Mouse (Mus musculus): ENCODE results near the gene Xpo6.
A peak's percentile ranks its signal among the peaks of the same experiment; 100 is the strongest.

The Xpo6 gene

GRCm38 (mm10) chr7:126191471-126191870 lies 8.8 kb downstream of the Xpo6 start:
- no peak for DNase-seq

GRCm38 (mm10) chr7:126189517-126189916 lies 10.8 kb downstream of the Xpo6 start:
- no peak for DNase-seq

DNA sequence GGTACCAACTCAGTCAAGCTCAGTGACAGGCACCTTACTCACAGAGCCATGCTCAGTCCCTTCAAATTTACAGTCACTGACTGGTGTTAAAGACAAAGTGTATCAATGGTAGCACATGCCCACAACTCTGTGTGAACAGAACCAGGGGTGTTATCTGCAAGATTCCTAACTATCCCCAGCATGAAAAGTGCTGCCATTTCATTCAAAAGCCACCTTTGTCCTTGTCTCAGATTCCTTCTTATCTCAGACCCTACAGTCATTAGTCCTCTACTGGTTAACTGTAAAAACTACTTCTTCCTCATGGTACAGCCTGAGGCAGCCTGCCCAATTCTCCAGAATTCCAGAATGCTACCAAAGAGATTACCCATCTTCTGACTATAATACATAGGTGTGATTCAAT lies 14.3 kb downstream of the Xpo6 start:
- DNase-seq = no peak

GRCm38 (mm10) chr7:126183583-126183982 lies 16.7 kb downstream of the Xpo6 start:
- no peak for DNase-seq

DNA sequence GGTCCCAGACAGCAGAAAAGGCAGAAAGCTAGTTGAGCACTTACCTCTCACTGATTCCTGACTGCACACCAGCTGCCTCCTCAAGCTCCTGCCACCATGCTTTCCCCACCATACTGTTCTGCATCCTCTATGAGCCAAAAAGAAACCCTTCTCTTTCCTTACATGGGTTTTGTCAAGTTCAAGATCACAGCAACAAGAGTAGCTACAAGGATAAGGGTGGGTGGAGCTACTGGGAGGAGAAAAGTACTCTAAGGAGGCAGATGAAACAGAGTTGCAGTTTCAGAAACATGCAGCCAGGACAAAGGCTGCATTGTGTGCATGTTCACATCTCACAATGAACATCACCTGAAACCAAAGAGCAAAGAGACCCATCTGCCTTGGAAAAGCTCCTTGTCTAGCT lies 18.8 kb downstream of the Xpo6 start:
- no peak for DNase-seq

DNA sequence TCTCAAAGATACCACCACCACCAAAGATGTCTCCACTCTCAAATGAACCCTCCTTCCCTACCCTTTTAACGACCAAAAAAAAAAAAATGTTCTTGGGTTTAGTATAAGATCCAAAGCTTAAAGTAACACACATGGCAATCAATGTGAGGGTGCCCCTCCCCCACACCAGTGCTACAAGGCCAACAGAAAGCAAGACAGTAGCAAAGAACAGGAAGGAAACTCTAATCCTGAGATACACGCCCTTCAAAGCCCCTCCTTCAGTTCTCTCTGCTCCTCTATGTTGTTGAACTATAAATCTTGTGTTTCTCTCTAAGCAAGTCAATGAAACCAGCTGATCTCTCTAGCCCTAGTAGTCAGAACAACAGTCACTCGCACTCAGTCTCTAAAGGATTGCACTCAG lies 19.3 kb downstream of the Xpo6 start:
- peak; percentile 15 for DNase-seq

GRCm38 (mm10) chr7:126178804-126179203 lies 21.5 kb downstream of the Xpo6 start:
- DNase-seq = no peak

GRCm38 (mm10) chr7:126175999-126176398 lies 24.3 kb downstream of the Xpo6 start:
- DNase-seq = no peak

DNA sequence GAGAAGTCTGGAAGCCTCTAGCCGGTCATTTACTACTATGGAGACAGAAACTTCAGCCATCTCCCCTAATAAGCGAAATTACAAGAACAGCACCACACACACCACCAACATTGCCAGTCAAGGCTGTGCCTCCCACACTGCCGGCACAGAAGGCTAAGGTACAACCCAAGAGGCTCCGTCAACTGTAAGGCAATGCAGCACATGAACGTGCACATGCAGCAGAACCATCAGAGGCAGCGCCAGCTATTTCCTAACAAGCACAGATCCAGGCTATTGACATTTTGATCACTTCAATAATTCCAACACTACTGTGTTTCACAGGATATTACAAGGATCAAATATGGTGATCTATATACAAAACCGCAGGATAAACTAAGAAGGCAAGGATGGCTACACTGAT lies 24.8 kb downstream of the Xpo6 start:
- no peak for DNase-seq

- no peak for DNase-seq
Measured at GRCm38 (mm10) chr7:126174863-126175262, 25.4 kb downstream of the Xpo6 start.

DNA sequence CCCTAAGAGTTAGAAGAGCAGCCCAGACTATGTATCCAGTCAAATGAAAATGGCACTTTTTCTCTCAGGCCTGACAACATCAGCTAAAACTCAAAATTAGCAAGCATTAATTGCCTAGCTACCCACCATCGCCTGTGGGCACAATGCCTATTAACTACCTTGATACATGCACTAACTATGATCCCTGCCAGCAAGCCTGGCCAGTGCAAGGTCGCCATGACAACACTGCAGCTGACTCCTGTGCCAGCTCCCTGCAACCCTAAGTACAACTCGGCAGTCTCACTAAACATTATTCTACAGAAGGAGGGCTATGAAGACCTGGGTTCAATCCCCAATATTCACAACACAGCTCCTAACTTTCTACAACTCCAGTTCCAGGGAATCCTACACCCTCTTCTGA lies 28.3 kb downstream of the Xpo6 start:
- peak; percentile 56 for DNase-seq

DNA sequence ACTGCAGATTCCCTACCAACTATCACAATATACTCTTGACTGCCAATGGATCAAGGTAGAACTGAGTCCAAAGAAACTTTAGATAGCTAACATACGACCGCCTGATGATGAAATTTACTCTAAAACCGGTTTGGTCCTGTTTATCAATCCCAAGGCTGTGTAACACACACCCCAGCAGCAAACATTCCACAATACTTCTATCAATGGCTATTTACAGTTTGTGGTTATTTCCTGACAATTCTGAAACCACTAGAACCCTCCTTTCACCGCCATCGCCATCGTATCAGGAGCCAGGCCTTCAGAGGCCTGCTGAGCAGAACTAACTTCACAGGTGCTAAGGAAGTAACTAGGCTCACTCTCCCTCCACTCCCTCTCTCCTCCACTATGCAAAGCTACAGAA lies 31.7 kb downstream of the Xpo6 start:
- no peak for DNase-seq

DNA sequence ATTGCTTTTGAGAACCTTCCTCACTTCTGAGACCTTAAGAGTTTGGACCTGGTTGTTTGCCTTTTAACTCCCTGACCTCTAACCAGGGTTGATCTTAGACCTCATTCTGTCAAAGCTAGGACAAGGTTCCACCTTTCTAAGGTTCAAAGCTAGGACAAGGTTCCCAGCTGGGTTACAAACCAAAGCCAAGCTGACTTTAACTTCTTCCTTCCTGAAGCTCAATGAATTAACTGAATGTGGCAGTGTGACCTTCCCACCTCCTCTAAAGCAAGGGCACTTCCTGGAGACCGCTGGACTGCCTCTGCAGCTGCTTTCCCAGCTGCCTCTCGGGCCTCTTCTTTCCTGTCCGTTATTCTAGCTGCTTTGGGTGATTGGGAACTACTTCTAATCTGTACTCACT lies 32.9 kb downstream of the Xpo6 start:
- DNase-seq = peak; percentile 36

- no peak for DNase-seq
Measured at GRCm38 (mm10) chr7:126166571-126166970, 33.7 kb downstream of the Xpo6 start.

DNA sequence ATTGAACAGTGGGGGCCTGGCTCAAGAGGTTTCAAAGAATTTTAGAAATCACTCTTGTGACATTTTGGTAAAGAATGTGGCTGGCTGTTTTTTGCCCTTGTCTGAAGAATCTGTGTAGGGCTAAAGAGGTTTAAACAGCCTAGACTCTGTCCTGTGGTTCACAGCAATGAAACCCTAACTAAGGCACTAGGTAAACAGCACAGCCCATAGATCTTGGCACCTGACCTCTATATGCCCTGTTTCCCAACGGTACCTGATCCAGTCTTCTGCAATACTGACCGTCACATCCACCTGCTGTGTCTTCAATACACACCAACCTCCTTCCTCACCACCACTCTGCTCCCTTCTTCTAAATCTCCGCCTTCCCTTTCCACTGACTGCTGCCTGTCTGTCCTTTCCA lies 42.1 kb downstream of the Xpo6 start:
- DNase-seq = no peak

DNA sequence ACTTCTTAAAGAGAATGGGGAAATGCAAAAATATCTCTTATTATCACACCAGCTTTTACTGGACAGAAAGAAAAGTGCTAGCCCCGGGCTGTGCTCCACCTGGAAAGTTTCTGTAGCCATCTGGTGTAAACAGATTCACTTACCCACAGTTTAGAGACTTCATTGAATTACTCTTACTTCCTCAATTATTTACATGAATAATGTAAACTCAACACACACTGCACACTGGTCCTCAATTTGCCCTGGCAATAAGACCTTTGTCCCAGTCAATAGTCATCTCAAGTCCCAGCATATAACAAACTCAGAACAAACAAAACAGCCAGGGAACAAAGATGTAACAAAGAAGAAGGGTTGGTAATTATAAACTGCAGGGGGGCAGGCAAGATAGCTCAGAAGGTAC lies 44.6 kb downstream of the Xpo6 start:
- DNase-seq = no peak

- DNase-seq = no peak
Measured at GRCm38 (mm10) chr7:126154731-126155130, 45.6 kb downstream of the Xpo6 start.

DNA sequence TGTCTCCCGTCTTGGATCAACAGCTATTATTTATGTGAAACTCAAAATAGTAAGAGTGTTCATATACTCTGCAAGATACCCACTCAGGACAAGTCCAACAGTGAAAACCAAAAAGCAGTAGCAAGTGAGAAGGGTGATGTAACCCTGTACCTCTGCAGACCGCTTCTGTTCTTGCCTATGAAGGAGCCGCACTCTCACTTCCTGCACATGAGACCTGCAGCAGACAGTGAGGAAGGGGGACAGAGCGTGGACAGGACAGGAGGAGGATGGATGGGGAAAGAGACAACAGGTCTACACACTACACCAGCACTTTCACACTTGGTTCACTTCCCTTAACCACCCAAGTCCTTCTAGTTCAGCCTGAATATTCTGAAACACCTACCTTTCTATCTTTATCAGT lies 48.0 kb downstream of the Xpo6 start:
- no peak for DNase-seq

DNA sequence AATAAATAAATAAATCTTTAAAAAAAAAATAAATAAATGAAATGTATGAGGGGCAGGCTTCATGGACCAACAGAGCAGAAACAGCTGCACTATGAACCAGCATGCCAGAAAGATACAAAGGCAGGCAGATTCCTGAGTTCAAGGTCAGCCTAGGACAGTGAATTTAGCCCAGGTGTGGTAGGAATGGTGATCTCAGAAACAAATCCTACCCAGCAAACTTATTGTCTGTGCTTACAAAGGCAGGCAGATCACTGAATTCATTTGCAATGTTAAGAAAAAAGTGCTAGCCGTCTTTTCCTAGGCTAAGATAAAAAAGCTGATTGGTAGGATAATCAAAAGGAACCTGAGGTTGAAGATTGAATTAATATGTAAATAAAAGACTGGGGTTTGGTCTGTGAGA lies 54.1 kb downstream of the Xpo6 start:
- DNase-seq = no peak

GRCm38 (mm10) chr7:126144364-126144763 lies 55.9 kb downstream of the Xpo6 start:
- no peak for DNase-seq

DNA sequence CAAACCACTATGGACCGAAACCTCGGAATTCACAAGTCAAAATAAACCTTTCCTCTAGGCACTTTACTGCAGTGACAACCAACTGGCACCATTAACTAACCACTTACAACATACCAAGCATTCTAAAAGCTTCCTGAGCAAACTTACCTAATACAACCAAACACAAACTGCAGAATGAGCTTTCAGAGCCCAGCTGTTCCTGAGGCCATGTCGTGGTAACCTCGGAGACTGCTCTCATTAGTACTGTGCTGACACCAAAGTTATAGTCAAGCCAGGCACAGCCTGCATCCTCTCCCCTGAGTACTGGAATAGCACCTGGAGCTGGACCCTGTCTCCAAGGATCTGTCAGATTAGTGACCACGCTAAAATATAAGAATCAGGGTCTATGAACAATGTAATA lies 62.5 kb downstream of the Xpo6 start:
- DNase-seq = no peak

GRCm38 (mm10) chr7:126135391-126135790 lies 64.9 kb downstream of the Xpo6 start:
- DNase-seq = no peak

GRCm38 (mm10) chr7:126134634-126135321 lies 65.5 kb downstream of the Xpo6 start:
- no peak for DNase-seq

DNA sequence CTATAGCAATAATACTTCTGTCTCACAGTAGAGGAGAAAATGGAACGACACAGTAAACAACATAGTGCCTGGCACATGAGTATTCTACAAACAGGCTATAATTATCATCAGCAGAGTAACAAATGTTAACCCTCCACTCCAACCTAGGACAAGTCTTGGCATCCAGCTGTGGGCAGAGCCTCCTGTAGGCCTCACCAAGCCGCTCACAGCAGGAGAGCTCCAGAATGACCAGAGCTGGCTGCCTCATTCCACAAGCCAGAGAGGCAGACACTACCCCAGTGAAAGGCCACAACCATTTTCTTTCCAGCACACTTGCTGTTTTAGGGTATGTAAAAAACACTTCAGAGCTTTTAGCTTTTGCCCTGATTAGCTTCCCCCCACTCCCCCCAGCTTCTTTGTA lies 72.6 kb downstream of the Xpo6 start:
- no peak for DNase-seq

GRCm38 (mm10) chr7:126126502-126126901 lies 73.8 kb downstream of the Xpo6 start:
- no peak for DNase-seq

DNA sequence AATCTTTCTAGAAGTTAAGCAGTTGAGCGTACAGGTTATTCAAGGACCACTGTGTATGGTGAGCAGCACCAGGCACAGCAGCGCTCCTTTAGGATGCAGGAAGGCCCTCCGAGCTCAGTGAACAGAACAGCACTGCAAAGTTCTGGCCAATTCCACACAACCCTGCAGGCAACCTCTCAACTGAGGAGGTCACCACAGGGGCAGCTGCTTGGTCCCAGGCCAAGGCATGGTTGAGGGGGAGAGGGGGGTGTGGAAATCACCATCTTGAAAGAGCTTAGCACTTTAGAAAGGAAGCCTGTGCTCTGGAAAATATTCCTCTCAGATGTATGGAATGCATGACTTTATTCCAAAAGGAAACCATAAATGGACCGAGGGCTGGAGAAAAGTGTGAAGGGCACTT lies 78.8 kb downstream of the Xpo6 start:
- peak; percentile 46 for DNase-seq

All from kidney, postnatal 14 days (tissue).